Mouse (Mus musculus): ENCODE data around the gene Asb6.

DNA sequence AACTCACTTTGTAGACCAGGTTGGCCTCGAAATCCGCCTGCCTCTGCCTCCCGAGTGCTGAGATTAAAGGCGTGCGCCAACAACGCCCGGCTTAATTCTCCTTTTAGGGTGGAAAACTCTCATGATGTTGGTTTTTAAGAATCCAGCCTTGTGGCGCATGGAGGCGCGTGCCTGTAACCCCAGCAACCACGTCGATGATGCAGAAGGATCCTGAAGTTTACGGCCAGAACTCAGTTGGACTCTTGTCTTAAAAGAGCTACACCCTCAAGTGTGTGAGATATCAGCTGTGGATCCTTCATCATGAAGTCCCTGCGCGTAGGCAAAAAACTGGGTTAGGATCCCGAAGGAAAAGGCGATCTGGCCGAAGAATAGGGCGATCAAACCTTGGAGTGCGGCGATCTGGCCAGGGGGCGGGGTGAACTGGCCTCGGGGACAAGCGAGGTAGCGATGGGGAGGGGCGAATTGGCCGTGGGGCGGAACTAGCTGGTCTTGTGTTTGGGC, 22.9 kb downstream of the Asb6 start:
- TF ChIP-seq FLI1 (IDR thresholded peaks at IDR 0.05; ENCODE audit: low read length) (no peak), GATA1 (IDR thresholded peaks at IDR 0.05; ENCODE audit: borderline replicate concordance, low read length) (no peak)

Measured in megakaryocyte, embryonic 14.5 days (primary cell).